Mouse (Mus musculus): Measurements from ENCODE around the gene Ifi47. TPM values are rescaled to one million over a fixed set of nuclear protein-coding genes. Genes with fewer than 3 reads are reported as not detected.

Gene Ifi47
- 19.4 TPM for polyA plus RNA-seq (2014; fragmentation: Illumina TruSeq; extraction: RNeasy Lipid Tissue Mini Kit (QIAGEN cat#74804); ENCODE audit: low read depth, low replicate concordance)

DNA sequence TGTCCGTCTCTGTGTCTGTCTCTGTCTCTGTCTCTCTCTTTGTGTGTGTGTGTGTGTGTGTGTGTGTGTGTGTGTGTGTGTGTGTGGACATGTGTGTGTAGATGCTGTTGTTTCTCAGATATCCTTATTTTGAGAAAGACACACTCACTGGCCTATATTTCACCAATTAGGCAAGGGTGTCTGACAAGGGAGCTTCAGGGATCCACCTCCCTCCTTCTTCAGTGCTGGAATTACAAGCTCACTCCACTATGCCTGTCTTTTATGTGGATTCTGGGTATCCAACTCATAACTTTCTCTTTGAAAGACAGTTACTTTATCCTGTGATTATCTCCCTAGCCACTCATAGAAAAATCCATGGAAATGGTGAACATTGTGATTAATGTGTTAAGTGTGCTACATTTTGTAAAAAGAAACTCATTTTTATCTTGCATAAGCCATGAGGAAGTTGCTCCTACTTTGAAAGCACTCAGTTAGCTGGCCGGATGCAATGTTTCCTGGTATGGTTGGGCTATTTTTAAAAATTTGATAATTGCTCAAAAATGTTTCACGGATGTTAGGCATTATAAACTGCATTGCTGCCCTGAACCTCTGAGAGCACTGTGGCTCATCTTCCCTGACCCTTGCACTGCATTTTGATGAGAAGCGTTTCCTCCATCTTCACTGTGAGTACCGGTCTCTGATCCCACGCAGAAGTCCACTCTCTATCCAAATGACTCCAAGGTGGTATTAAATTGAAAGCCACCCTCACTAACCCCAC is at the start of gene Ifi47:
Gene Ifi47, plus strand, starts transcription at position 587 of the 757 bp plus-strand sequence.

DNA sequence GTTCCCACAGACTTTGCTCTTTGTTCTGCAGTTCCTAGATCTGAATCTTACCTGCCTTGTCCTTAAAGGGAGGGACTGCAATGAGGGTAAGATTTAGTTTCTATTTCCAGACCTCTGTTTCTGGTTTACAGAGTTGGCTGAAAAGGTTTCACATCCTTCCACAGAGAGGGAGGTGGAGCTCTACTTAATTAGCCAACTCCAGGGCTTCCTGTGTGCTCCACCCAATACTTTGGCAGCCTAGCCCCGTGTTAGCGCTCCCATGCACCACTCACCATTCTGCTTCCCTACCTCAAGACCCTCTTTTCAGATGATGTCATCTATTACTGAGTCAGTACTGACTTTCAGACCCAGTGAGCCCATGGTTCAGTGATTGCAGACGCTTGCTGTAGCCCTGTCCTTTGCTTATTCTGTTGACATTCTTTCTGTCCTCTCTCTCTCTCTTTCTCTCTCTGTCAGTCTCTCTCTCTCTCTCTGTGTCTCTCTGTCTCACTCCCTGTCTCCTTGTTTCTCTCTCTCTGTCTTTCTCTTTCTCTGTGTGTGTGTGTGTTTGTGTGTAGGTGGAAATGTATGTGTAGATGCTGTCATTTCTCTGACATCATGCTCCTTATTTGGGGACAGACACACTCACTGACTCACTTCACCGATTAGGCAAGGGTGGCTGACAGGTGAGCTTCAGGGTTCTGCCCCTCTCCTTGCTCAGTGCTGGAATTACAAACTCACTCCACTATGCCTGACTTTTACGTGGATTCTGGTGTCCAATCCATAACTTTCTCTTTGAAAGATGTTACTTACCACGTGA is 25.1 kb upstream of the Ifi47 start, which contains the start of gene 9930111J21Rik2:
Gene 9930111J21Rik2, minus strand, starts transcription at position 150 of the 799 bp plus-strand sequence.

DNA sequence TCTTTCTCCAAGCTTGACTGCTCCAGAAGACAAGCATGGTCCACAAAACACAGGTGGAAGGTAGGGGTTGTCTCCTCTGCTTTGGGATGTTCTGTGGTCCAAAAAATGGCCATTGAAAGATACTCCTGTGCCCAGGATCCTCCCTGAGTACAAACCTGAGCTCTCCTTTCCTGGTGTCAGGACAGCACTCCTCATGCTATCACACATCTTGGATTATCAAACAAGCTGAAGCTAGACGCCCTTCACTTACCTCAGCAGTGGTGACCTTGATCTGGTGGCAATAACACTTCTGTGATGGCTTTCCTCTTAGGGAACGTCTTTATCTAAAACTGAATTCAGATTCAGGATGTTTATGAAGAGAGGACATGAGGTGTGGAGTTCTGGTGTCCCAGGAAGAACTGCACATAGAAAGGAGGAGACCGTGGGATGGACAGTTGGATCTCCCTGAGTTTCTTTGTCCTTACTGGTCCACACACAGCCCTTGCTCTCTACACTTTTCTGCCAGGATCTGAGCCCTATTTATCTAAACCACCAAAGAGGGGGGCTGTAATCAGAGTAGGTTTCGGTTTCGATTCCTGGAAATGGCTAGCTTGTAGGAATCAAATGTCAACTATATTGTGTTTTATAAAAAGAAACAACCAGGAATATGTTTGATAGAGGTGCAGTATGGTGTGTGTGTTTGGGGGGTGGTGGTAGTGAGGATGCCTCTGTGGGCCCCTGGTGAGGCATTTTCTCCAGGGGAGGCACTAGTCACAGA is 12.5 kb upstream of the Ifi47 start, which contains the start of gene Tgtp2:
Gene Tgtp2, minus strand, starts transcription at position 494 of the 757 bp plus-strand sequence.

DNA sequence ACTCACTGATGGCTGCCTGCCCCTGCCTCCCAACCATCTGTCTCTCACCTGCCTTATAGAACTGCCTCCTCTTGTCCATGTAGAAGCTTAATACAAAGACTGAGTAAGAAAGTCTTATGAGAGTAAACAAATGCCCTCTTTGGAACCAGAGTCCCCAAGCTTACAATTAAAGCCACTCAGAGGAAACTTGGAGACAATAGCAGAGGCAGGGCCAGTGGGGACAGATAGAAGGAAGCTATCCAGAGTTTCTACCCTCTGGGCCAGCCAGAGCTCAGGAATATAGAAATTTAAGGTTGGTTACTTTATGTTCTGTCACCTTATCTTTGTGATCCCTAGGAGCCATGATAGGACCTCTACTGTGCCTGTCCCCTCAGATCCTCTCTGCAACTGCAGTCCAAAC is 38.4 kb downstream of the Ifi47 start, which contains the start of gene Olfr1396:
Gene Olfr1396, minus strand, starts transcription at position 101 of the 400 bp plus-strand sequence.

DNA sequence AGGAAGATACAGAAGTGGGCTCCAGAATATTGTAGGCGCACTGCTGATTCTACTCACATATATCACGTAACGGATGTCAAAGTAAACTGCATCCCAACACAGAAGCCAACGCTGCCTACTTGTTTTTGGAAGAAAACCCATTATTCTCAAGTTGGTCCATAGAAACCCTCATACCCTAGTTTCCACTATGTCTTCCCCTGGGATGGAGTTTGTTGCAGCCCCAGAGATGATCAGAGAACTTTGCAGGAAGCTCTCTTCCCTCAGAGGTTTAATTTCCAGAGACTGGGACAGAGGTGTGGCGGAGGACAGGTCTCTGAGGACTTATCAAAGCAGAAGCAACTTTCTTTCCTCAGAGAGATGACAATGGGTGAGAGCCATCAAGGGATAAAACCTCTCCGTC is 65.6 kb downstream of the Ifi47 start, which contains the start of gene Olfr1395:
Gene Olfr1395, plus strand, starts transcription at position 301 of the 400 bp plus-strand sequence.

Other genes with a start within 250 kb of the Ifi47 start
- 7.6 TPM for gene Gm12184, start 249.9 kb upstream of the Ifi47 start, polyA plus RNA-seq (2014; fragmentation: Illumina TruSeq; extraction: RNeasy Lipid Tissue Mini Kit (QIAGEN cat#74804); ENCODE audit: low read depth, low replicate concordance)
- gene Irgm1, start 204.9 kb upstream of the Ifi47 start, polyA plus RNA-seq (2014; fragmentation: Illumina TruSeq; extraction: RNeasy Lipid Tissue Mini Kit (QIAGEN cat#74804); ENCODE audit: low read depth, low replicate concordance): 68.8 TPM
- 16.8 TPM for gene Gm5431, start 174.4 kb upstream of the Ifi47 start, polyA plus RNA-seq (2014; fragmentation: Illumina TruSeq; extraction: RNeasy Lipid Tissue Mini Kit (QIAGEN cat#74804); ENCODE audit: low read depth, low replicate concordance)
- gene Psme2b, start 130.4 kb upstream of the Ifi47 start, polyA plus RNA-seq (2014; fragmentation: Illumina TruSeq; extraction: RNeasy Lipid Tissue Mini Kit (QIAGEN cat#74804); ENCODE audit: low read depth, low replicate concordance): 2.9 TPM
- gene Olfr56, start 97.7 kb upstream of the Ifi47 start, polyA plus RNA-seq (2014; fragmentation: Illumina TruSeq; extraction: RNeasy Lipid Tissue Mini Kit (QIAGEN cat#74804); ENCODE audit: low read depth, low replicate concordance): 1.3 TPM
- 2.8 TPM for gene 9930111J21Rik1, start 97.2 kb upstream of the Ifi47 start, polyA plus RNA-seq (2014; fragmentation: Illumina TruSeq; extraction: RNeasy Lipid Tissue Mini Kit (QIAGEN cat#74804); ENCODE audit: low read depth, low replicate concordance)
- gene Gm12185, start 84.4 kb upstream of the Ifi47 start, polyA plus RNA-seq (2014; fragmentation: Illumina TruSeq; extraction: RNeasy Lipid Tissue Mini Kit (QIAGEN cat#74804); ENCODE audit: low read depth, low replicate concordance): 2.8 TPM
- gene Tgtp1, start 82.4 kb upstream of the Ifi47 start, polyA plus RNA-seq (2014; fragmentation: Illumina TruSeq; extraction: RNeasy Lipid Tissue Mini Kit (QIAGEN cat#74804); ENCODE audit: low read depth, low replicate concordance): 15.7 TPM
- gene 9930111J21Rik2, start 25.3 kb upstream of the Ifi47 start, polyA plus RNA-seq (2014; fragmentation: Illumina TruSeq; extraction: RNeasy Lipid Tissue Mini Kit (QIAGEN cat#74804); ENCODE audit: low read depth, low replicate concordance): 24.0 TPM
- gene Tgtp2, start 12.4 kb upstream of the Ifi47 start, polyA plus RNA-seq (2014; fragmentation: Illumina TruSeq; extraction: RNeasy Lipid Tissue Mini Kit (QIAGEN cat#74804); ENCODE audit: low read depth, low replicate concordance): 13.2 TPM
- gene Olfr1396, start 38.3 kb downstream of the Ifi47 start, polyA plus RNA-seq (2014; fragmentation: Illumina TruSeq; extraction: RNeasy Lipid Tissue Mini Kit (QIAGEN cat#74804); ENCODE audit: low read depth, low replicate concordance): 0.16 TPM
- gene Olfr1395, start 65.7 kb downstream of the Ifi47 start, polyA plus RNA-seq (2014; fragmentation: Illumina TruSeq; extraction: RNeasy Lipid Tissue Mini Kit (QIAGEN cat#74804); ENCODE audit: low read depth, low replicate concordance): not detected
- not detected for gene Olfr1394, start 77.8 kb downstream of the Ifi47 start, polyA plus RNA-seq (2014; fragmentation: Illumina TruSeq; extraction: RNeasy Lipid Tissue Mini Kit (QIAGEN cat#74804); ENCODE audit: low read depth, low replicate concordance)
- 4.3 TPM for gene Btnl9, start 110.6 kb downstream of the Ifi47 start, polyA plus RNA-seq (2014; fragmentation: Illumina TruSeq; extraction: RNeasy Lipid Tissue Mini Kit (QIAGEN cat#74804); ENCODE audit: low read depth, low replicate concordance)
- gene Zfp62, start 126.7 kb downstream of the Ifi47 start, polyA plus RNA-seq (2014; fragmentation: Illumina TruSeq; extraction: RNeasy Lipid Tissue Mini Kit (QIAGEN cat#74804); ENCODE audit: low read depth, low replicate concordance): 137 TPM
- 26.3 TPM for gene Mgat1, start 167.6 kb downstream of the Ifi47 start, polyA plus RNA-seq (2014; fragmentation: Illumina TruSeq; extraction: RNeasy Lipid Tissue Mini Kit (QIAGEN cat#74804); ENCODE audit: low read depth, low replicate concordance)
- gene Olfr1393, start 201.7 kb downstream of the Ifi47 start, polyA plus RNA-seq (2014; fragmentation: Illumina TruSeq; extraction: RNeasy Lipid Tissue Mini Kit (QIAGEN cat#74804); ENCODE audit: low read depth, low replicate concordance): not detected
- gene Olfr1392, start 208.7 kb downstream of the Ifi47 start, polyA plus RNA-seq (2014; fragmentation: Illumina TruSeq; extraction: RNeasy Lipid Tissue Mini Kit (QIAGEN cat#74804); ENCODE audit: low read depth, low replicate concordance): not detected
- not detected for gene Olfr10, start 228.2 kb downstream of the Ifi47 start, polyA plus RNA-seq (2014; fragmentation: Illumina TruSeq; extraction: RNeasy Lipid Tissue Mini Kit (QIAGEN cat#74804); ENCODE audit: low read depth, low replicate concordance)
- not detected for gene Olfr1391, start 246.2 kb downstream of the Ifi47 start, polyA plus RNA-seq (2014; fragmentation: Illumina TruSeq; extraction: RNeasy Lipid Tissue Mini Kit (QIAGEN cat#74804); ENCODE audit: low read depth, low replicate concordance)